Mouse (Mus musculus) intestine, embryonic 14.5 days (tissue): ENCODE measurements around the gene Rnf169. TPM values are rescaled to one million over a fixed set of nuclear protein-coding genes. Genes with fewer than 3 reads are reported as not detected.

Experiments
- ATAC-seq: fragments of 200-750 bp; cut with Nextera tagmentation; replicated peaks from 2 replicates; pipeline ENCODE4 v1.8.0; 2017; ENCODE audit warnings: low read depth, moderate number of reproducible peaks, moderate TSS enrichment, moderate library complexity; ENCODE audit not compliant: low FRiP score, low TSS enrichment
- DNase-seq: peaks from one replicate; pipeline ENCODE4 v3.0.0-alpha.2; 2018; ENCODE audit warnings: low spot score
- H3K27ac ChIP-seq: fragments of 300-500 bp; sonication (generic); 2 replicates; pipeline ENCODE4 v1.5.1; 2014; ENCODE audit warnings: low read depth, mild to moderate bottlenecking, control low read depth
- H3K27me3 ChIP-seq: fragments of 300-500 bp; sonication (generic); replicated peaks from 2 replicates; pipeline ENCODE4 v1.6.1; 2014; ENCODE audit warnings: low read length, control low read depth; ENCODE audit not compliant: control insufficient read depth, insufficient read depth
- H3K36me3 ChIP-seq: fragments of 300-500 bp; sonication (generic); 2 replicates; pipeline ENCODE4 v1.6.1; 2014; ENCODE audit warnings: low read length, control low read depth; ENCODE audit not compliant: control insufficient read depth, insufficient read depth
- H3K4me1 ChIP-seq: fragments of 300-500 bp; sonication (generic); replicated peaks from 2 replicates; pipeline ENCODE4 v1.6.1; 2014; ENCODE audit warnings: low read length, control low read depth, mixed read lengths; ENCODE audit not compliant: control insufficient read depth, insufficient read depth
- H3K4me2 ChIP-seq: fragments of 300-500 bp; sonication (generic); 2 replicates; pipeline ENCODE4 v1.6.1; 2014; ENCODE audit warnings: low read length
- H3K4me3 ChIP-seq: fragments of 300-500 bp; sonication (generic); 2 replicates; pipeline ENCODE4 v1.5.1; 2014; ENCODE audit warnings: low read depth, low read length, control low read depth, mixed read lengths
- H3K9ac ChIP-seq: fragments of 300-500 bp; sonication (generic); 2 replicates; pipeline ENCODE4 v1.6.1; 2014; ENCODE audit warnings: mild to moderate bottlenecking, low read length
- H3K9me3 ChIP-seq: fragments of 300-500 bp; sonication (generic); 2 replicates; pipeline ENCODE4 v1.6.1; 2016; ENCODE audit warnings: low read length, control low read depth; ENCODE audit not compliant: control insufficient read depth
- WGBS: fragments of 180-500 bp; shearing (Covaris S2); extraction: QIAGEN DNeasy Blood & Tissue Kit; methylation state at CpG from one replicate; pipeline ENCODE4 v1.1.7; 2014; 5-methylcytosine and 5-hydroxymethylcytosine counted together
- polyA plus RNA-seq: library from polyadenylated mRNA; unstranded; fragments of >200 nt; fragmentation: Nextera tagmentation; extraction: Ambion mirVana; gene quantifications from 2 replicates; pipeline ENCODE4 v1.2.1, GENCODE M21; 2014

The Rnf169 gene
- polyA plus RNA-seq: 5.8 and 6.7 TPM in 2 replicates

DNA sequence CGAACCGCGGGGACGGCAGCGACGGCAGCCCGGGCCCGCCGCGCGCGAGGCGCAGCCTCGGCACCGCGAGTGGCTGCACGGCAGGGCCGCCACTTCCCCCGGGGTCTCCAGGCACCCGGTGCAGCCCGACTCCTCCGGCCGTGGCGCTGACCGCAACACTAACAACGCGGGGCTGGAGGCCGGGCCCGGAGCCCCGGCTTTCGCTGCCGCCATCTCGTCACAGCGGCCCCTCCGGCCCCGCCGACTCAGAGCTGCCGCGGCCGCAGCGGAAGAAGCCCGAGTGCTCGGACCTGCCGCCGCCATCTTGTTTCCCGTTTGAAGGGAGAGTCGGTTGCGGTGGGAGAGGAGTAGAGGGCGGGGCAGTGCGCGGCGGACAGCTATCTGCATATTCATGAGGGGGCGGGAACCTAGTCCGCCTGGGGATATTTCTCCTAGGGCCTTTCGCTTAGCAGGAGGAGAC is at the start of gene Rnf169:
Rnf169 (minus strand) TSS at position 317 of the 460 bp plus-strand sequence.
- WGBS: 0% methylated on average over 48 of the region's 55 CpGs

DNA sequence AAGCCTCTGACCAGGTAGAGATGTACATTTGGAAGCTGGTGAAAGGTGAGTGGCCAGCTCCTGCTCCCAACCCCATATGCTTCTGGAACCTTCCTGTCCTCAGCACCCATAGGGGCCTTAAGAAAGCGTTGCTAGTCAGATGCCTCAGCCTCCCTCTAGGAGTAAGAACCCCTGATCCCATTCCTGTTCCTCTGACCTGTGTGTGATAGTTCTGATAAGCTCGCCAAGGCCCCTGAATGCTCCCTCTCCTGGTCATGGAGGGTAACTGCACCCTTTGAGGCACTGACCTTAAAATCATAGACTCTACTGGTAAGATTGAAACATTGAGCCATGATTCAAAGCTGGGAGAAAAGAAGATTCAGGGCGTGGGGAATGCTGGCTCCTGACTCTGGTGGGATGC is 49.1 kb upstream of the Rnf169 start:
- H3K4me3 ChIP-seq: no peak overlapping the region
- H3K4me1 ChIP-seq: peaks cover 5% of the 10 kb centered on the region
- H3K4me2 ChIP-seq: no peak overlapping the region
- 40% methylated on average over 3 of the region's 3 CpGs for WGBS
- H3K27ac ChIP-seq: no peak overlapping the region
- DNase-seq (no peak), ATAC-seq (no peak)
- H3K9me3 ChIP-seq: no peaks in the 10 kb centered on the region
- H3K36me3 ChIP-seq: no peaks in the 10 kb centered on the region
- H3K9ac ChIP-seq: no peak overlapping the region
- H3K27me3 ChIP-seq: no peaks in the 10 kb centered on the region

More for the DNA sequence above, at the start of gene Rnf169:
- Histone ChIP-seq H3K36me3 (no peaks in the 10 kb centered on the region), H3K4me1 (peaks cover 13% of the 10 kb centered on the region; the same call in 1 of the 2 replicates), H3K27me3 (no peaks in the 10 kb centered on the region), H3K9me3 (peaks cover 6% of the 10 kb centered on the region; the same call in 1 of the 2 replicates), H3K27ac (peak within 1 kb of the TSS; percentile 97), H3K4me2 (peak within 1 kb of the TSS; percentile 64), H3K4me3 (peak within 1 kb of the TSS; percentile 88), H3K9ac (peak within 1 kb of the TSS; percentile 98)
- DNase-seq (peak; percentile 90), ATAC-seq (peak; percentile 93)

DNA sequence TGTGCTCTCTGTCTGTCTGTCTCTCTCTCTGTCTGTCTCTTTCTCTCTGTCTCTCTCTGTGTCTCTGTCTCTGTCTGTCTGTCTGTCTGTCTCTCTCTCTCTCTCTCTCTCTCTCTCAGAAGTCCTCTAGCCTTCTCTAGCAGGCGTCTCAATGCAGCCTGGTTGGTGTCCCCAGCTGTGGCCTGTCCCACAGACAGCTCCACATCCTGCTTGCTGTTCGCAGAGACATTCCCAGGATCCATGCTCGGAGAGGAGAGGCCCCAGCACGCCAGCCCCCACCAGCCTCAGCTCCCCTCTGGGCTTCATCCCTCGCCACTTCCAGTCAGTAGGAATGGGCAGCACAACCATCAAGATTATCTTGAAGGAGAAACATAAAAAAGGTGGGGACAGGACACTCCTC is 47.1 kb upstream of the Rnf169 start:
- peaks cover 5% of the 10 kb centered on the region for H3K4me1 ChIP-seq
- ATAC-seq (no peak), DNase-seq (no peak)
- no peaks in the 10 kb centered on the region for H3K36me3 ChIP-seq
- H3K4me3 ChIP-seq: no peak overlapping the region
- no peak overlapping the region for H3K9ac ChIP-seq
- no peak overlapping the region for H3K27ac ChIP-seq
- H3K27me3 ChIP-seq: no peaks in the 10 kb centered on the region
- H3K9me3 ChIP-seq: no peaks in the 10 kb centered on the region
- WGBS: 40% methylated on average over 5 of the region's 5 CpGs
- no peak overlapping the region for H3K4me2 ChIP-seq

DNA sequence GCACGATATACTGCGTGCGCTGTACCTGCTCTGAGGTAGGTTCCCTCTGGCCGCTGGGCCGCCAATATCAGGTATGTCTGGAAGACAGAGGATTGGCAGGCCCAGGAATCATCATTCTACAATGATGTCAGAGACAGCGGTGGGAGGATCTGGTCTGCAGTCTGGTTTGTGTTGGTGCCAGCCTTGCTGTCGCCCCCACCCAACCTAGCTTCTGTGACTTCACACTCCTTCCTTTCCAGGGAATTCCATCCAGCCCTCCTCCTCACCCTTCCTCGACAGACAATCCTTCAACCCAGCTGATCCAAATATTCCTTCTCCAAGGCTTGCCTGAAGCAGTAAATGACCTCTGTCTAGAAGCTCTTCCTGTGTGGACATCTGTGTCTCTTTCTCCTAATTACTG is 36.8 kb upstream of the Rnf169 start:
- DNase-seq: no peak
- 81% methylated on average over 8 of the region's 8 CpGs for WGBS
- ATAC-seq: no peak
- Histone ChIP-seq H3K9me3 (no peaks in the 10 kb centered on the region), H3K4me2 (no peak overlapping the region), H3K27ac (no peak overlapping the region), H3K4me1 (0 out of 2 replicates have a peak, but pooled peaks cover 3% of the 10 kb centered on the region), H3K4me3 (no peak overlapping the region), H3K27me3 (no peaks in the 10 kb centered on the region), H3K9ac (no peak overlapping the region), H3K36me3 (no peaks in the 10 kb centered on the region)

DNA sequence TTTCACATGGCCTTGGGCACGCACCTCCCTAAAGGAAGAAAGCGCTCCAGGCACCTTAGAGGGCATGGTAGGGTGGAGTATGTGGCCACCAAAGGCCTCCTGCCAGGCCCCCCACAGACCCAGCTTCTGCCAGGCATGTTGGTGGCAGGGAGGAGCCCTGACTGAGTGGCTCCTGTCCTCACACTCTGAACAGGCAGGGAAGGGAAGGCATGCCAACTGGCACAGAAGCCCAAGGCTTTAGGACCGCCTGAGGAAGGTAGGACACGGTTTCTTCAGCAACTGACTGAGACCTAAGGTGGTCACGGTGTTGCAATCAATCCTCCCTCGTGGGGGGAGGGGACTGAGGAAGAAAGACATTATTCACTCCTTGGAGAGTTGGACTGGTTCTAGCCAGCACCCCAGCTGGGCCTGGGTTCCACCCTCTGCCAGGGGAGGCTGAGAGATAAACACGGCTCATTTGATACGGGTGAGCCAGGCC is 33.9 kb upstream of the Rnf169 start:
- Histone ChIP-seq H3K4me3 (no peak overlapping the region), H3K9ac (no peak overlapping the region), H3K9me3 (no peaks in the 10 kb centered on the region), H3K27me3 (peaks cover 7% of the 10 kb centered on the region; the same call in 1 of the 2 replicates), H3K4me1 (0 out of 2 replicates have a peak, but pooled peaks cover 3% of the 10 kb centered on the region), H3K27ac (no peak overlapping the region), H3K36me3 (no peaks in the 10 kb centered on the region), H3K4me2 (no peak overlapping the region)
- DNase-seq: no peak
- no peak for ATAC-seq
- WGBS: 66% methylated on average over 8 of the region's 8 CpGs

DNA sequence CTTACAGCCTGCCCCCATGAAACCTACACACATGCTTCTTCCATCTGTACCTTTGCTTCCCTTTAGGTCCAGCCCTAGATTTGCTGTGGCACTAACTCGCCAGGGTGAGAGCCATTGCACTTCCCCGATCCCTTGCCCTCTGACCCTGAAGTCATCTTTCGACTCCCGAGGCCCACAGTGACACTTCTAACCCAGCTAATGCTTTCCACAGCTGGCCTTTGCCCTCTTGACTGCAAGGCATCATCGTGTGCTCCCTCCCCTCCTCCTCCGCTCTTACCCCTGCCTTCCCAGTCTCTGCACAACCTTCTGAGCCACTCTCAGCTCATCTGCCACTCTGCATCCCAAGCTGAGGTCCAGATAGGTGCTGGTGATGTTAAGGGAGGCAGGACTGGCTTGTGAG is 32.3 kb upstream of the Rnf169 start:
- 0 out of 2 replicates have a peak, but pooled peaks cover 3% of the 10 kb centered on the region for H3K4me1 ChIP-seq
- no peaks in the 10 kb centered on the region for H3K9me3 ChIP-seq
- H3K27me3 ChIP-seq: peaks cover 21% of the 10 kb centered on the region
- WGBS: 25% methylated on average over 6 of the region's 6 CpGs
- no peak overlapping the region for H3K27ac ChIP-seq
- no peaks in the 10 kb centered on the region for H3K36me3 ChIP-seq
- no peak overlapping the region for H3K4me3 ChIP-seq
- H3K9ac ChIP-seq: no peak overlapping the region
- ATAC-seq (no peak), DNase-seq (no peak)
- no peak overlapping the region for H3K4me2 ChIP-seq

DNA sequence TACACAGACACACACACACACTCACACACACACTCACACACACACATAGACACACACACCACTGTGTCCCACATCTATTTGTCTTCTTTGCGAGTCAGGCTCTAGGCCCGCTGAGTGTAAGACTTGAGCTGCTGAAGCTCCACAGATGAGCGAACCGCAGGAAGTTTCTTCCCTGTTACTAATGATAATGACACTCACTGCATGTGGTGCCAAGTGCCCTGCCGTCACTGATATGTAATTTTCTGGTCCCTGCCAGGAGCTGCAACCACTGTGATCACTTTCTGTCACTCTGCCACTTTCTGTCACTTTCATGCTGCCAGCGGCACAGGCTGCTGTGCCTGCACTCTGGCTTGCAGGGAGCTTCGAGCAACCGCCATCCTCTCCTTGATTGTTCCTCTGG is 31.8 kb upstream of the Rnf169 start:
- Histone ChIP-seq H3K4me2 (no peak overlapping the region), H3K4me1 (0 out of 2 replicates have a peak, but pooled peaks cover 3% of the 10 kb centered on the region), H3K27me3 (peaks cover 26% of the 10 kb centered on the region), H3K27ac (no peak overlapping the region), H3K9me3 (no peaks in the 10 kb centered on the region), H3K4me3 (no peak overlapping the region), H3K9ac (no peak overlapping the region), H3K36me3 (no peaks in the 10 kb centered on the region)
- ATAC-seq: no peak
- DNase-seq: no peak
- WGBS: 52% methylated on average over 8 of the region's 8 CpGs

DNA sequence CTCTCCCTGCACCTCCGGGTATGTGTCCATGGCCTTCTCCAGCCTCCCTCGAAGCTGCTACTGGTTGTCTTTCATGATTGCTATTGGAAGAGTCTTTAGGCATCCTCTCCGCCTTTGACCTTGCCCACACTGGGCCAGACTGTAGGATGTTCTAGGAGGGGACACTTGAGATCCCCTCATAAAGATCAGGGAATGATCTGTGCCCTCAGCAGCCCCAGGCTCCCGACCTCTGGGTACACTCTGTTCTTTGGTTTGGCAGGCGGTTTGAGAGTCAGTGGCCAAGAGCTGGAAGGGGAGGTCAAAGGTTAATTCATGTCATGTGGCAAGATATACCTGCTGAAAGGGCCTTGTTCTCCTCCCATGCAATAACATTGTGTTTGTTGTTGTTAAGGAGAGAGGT is 30.5 kb upstream of the Rnf169 start:
- Histone ChIP-seq H3K4me2 (no peak overlapping the region), H3K9ac (no peak overlapping the region), H3K36me3 (no peaks in the 10 kb centered on the region), H3K4me1 (0 out of 2 replicates have a peak, but pooled peaks cover 3% of the 10 kb centered on the region), H3K27me3 (peaks cover 35% of the 10 kb centered on the region), H3K27ac (no peak overlapping the region), H3K9me3 (no peaks in the 10 kb centered on the region), H3K4me3 (no peak overlapping the region)
- 42% methylated on average over 5 of the region's 5 CpGs for WGBS
- DNase-seq (no peak), ATAC-seq (no peak)

DNA sequence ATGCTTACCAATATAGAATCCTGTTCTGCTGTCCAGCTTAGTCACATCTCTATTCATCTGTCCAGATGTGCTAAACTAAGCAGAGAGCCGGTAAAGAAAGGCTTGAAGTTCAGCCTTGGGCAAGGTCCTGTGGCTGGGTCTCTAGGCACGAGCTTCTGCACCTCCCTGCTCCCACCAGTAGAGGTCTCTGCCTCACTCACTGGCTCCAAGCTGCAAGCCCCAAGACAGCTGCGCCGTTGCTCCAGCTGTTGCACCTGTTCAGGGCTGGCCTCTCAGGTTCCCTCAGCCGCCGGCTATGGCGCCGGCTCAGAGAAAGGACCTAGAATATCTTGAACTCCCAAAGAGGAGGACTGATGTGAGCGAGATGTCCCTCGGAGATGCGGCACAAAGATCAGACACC is 29.4 kb upstream of the Rnf169 start:
- Histone ChIP-seq H3K9me3 (no peaks in the 10 kb centered on the region), H3K27ac (no peak overlapping the region), H3K4me2 (no peak overlapping the region), H3K4me3 (no peak overlapping the region), H3K4me1 (0 out of 2 replicates have a peak, but pooled peaks cover 3% of the 10 kb centered on the region), H3K36me3 (no peaks in the 10 kb centered on the region), H3K27me3 (peaks cover 46% of the 10 kb centered on the region), H3K9ac (no peak overlapping the region)
- peak; percentile 36; the same call in 1 of the 2 replicates for ATAC-seq
- peak; percentile 85 for DNase-seq
- 14% methylated on average over 11 of the region's 11 CpGs for WGBS
